Mouse (Mus musculus) R1 (cell line): ENCODE measurements around the gene Agap1.

Experiments
- DNase-seq: peaks from one replicate; pipeline ENCODE4 v3.0.0-alpha.2; 2018; ENCODE audit warnings: low read depth, low spot score

The Agap1 gene

DNA sequence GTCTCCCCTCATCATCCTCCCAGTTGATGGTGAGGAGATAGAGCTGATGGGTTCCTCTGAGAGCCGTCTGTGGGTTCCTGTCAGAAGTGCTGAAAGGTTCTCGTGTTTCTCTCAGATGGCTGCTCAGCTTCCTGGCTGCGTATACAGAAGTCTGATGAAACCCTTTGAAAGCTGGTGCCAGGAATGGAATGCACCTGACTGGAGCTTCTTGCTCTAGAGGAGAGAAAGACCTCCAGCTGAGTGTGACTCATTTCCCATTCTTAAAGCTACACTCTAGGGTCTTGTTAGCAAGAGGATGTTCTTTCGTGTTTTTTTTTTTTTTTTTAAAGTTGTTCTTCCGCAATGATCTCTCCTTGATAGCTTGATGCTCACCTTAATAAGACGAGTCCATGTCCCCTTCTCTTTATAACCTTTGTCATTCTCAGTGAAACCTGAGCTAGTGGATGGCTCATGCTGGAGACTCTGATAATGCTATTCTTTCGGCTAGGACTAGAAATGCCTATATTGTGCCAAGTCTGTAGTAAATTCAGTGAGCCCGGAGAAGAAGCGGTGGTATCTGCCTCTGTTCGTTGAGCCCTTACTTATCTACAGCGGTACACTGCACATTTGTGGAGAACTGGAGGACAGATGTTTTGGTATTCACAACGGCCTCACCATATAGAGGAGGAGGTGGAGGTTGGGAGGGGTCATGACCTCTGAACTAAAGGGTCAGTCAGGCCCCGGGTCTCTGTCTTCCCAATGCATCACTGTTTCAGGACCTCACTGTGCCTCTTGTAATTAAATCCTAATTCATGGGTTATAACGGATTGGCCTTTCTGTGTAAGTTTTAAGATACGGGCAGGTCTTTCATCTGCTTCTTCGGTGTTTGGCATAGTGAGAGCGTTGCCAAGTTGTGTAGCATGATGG, 2.8 kb downstream of the Agap1 start:
- DNase-seq, result peak; percentile 83

DNA sequence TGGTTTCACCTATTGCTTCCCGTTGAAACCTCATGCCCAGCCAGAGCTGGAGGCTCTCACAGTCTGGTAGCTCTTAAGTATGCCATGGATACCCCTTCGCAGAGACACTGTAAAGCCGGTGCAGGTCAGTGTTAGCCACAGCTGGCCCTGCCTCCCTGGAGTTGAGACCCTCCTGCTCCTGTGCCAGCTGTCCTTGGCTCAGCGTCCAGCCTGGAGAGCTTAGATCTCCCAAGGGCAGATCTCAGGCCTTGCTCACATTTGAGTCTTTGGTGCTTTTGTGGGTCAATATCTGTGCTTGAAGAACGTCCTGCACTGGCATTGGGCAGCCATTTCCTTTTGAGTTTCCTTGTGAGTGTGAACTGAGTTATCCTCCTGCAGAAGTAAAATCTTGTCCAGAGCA, 7.3 kb downstream of the Agap1 start:
- DNase-seq, result no peak

- DNase-seq, result no peak
These were observed 8.5 kb downstream of the Agap1 start for GRCm38 (mm10) chr1:89463138-89463537.

DNA sequence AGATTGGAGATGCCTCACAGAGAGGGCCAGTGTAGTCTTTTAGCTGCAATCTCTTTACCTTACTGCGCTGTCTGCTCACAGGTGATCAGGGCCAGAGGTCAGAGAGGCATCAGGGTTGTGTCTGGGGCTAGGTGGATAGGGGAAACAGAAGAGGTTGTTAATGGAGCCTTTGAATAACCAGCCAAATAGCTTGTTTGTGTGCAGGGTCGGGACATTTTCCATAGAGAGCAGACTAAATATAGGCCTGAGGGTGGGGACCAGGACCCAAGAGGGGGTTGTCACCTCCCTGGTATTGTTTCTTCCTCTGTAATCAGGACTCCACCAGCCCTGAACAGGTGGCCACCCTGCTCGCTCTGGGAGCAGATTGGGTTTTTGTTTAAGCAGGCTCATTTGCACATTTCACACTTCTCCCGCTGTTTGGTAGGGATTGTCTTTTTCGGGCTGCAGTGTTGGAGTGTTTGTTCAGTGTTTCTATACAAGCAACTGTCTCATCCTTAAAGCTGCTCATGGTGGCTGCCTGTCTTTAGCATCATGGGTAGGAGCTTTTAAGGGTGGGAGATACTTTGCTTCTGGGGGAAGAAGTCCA, 10.9 kb downstream of the Agap1 start:
- DNase-seq, result peak; percentile 63

GRCm38 (mm10) chr1:89467321-89468069, 12.9 kb downstream of the Agap1 start:
- no peak for DNase-seq

- no peak for DNase-seq
These were observed 13.5 kb downstream of the Agap1 start for GRCm38 (mm10) chr1:89468141-89468540.

- no peak for DNase-seq
These were observed 16.8 kb downstream of the Agap1 start for GRCm38 (mm10) chr1:89471430-89471829.

DNA sequence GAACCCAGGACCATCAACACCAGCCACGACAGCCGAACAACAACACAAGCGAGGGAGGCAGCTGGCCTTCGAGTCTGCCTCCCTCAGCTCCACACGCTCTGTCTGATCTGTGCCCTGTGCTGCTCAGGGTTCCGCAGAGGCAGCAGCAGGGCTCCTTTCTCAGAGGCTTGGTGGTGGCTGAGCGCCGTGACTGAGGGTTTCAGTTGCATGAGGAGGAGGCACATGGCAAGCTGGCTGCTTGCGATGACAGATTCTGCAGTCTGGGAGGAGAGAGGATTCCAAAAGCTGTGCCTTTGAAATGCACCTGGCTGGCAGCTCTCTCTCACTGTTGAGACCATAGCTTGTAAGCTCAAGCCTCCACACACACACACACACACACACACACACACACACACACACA, 17.3 kb downstream of the Agap1 start:
- DNase-seq, result no peak

GRCm38 (mm10) chr1:89473946-89474345, 19.3 kb downstream of the Agap1 start:
- DNase-seq, result no peak

DNA sequence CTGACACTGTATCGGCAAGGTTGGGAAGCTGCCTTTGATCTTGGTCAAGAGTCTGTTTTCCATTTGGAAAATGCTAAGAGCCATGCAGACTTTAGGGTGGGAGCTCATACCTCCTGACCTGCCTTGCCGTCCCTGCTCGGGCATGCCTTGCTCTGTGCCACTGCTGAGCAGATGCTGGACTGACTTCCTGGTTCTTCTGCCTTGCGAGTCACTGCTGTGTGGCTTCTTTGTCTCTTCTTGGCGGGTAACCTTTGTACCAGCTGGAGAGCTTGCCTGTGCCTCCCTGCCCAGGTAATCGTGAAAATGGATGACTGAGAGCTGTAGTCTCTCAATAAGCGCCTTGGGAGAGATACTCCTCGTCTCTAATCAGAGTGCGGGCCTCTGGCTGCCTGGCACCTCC, 20.2 kb downstream of the Agap1 start:
- no peak for DNase-seq

DNA sequence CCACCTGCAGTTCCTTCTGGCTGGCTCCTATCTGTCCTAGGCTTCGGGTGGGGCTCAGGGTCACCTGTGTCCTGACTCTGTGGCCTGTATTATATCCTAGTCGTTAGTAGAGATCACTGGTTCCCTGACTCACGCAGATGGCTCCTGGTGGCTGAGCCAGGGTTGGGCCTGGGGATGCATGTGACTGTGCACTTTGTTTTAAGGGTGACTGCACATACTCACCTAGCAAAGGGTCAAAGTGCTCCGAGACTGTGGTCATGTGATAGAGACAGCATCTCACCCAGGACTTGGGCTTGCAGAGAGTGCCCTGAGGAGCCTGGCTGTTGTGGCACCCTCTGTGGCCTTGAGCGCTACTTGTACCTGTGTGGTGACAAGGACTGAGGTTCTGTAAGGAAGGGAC, 22.4 kb downstream of the Agap1 start:
- DNase-seq, result no peak

DNA sequence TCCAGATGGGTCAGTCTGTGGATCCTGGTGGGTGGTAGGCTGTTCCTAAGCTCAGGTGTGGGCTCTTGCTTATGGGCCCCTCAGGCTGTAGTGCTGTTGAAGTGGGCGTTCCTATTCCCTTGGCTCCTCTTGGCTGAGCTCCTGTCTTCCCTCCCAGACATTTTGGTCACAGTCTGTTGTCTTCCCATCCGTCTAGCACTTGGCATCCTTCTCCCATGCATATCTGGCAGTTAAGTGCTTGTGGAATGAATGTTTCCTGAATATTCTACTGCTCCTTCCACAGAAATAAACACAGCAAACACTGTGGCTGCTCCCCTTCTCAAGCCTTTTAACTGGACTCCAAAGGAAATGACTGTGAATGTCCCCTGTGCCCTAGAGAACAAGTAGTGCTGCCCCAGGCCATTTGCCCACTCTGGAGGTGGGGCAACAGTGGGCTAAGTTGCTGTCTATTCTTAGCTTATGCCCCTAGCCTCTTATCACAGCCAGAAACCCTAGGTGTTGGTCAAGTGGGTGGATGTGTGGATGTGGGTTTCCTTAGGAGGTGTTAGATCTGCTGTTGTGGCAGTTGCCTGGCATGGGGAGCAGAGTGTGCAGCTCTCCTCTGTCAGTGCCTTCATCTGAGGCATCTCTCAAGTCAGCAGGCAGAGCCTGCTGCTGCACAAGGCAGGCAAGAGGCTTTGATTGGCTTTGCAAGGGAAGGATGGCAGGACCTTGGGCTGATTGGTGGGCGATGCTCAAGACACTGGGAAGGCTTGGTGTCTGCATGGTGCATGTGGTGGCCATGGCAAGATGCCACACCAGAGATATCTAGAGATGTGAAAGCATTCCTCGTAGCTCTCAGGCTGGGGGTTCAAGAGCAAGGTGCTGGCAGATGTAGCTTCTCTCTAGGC, 24.2 kb downstream of the Agap1 start:
- DNase-seq, result no peak

- DNase-seq, result no peak
These were observed 26.5 kb downstream of the Agap1 start for GRCm38 (mm10) chr1:89481154-89481553.

DNA sequence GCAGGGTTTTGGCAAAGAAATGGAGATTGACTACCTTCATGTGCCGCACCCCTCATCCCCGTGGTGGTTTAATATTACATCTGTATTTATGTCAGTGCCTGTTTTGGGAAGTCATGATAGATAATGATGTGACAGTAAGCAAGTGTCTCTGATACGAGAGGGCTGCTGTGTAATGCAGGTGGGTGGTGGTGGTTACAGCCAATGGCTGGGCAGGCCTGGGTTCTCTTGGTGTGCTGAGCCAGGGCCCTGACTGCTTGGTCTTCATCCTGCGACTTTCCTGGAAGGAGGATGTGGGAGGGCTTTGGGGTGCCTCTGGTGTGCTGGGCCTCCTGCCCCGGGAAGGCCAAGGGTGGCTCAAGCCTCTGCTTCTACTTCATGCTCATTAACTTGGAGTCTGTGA, 28.2 kb downstream of the Agap1 start:
- no peak for DNase-seq

- peak; percentile 49 for DNase-seq
These were observed 32.3 kb downstream of the Agap1 start for GRCm38 (mm10) chr1:89486891-89487290.

- DNase-seq, result peak; percentile 44
These were observed 34.7 kb downstream of the Agap1 start for GRCm38 (mm10) chr1:89489111-89489971.

GRCm38 (mm10) chr1:89493177-89493576, 38.6 kb downstream of the Agap1 start:
- DNase-seq, result no peak

DNA sequence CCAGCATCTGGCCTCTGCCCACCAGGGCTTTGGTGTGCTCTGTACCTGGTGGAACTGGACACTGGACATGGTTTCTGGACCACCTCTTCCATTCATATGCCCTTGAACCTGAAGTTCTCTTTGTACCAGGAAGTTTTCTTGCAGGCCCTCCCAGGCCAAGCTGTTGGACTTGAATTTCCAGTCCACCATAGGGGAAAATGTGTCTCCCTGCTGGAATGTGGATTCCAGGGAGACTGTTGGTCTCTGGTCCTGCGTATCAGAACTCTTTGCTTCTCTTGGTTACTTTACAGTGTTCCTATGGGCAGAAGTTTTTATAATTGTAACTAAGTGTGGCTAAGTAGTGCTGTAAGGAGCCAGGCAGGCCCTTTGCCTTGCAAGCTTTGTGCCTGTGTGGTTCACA, 40.2 kb downstream of the Agap1 start:
- DNase-seq, result no peak

DNA sequence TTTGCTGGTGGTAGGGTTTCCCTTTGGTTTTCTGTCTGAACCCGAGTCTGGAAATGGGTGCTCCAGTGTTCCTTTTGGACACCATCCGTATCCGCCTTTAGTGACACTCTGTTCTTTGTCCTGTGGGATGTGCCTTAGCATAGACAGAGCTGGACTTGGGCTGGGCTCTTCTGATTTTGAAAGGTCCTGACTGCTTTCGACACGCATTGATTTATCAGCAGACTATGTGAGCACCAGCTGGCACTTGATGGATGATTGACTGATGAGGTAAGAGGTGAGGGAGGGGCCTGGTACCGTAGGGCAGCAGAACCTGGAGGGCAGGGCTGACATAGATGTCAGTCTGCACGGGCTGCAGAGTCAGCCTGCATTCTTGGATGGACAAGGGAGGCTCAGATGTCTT, 41.6 kb downstream of the Agap1 start:
- no peak for DNase-seq

- no peak for DNase-seq
These were observed 46.3 kb downstream of the Agap1 start for GRCm38 (mm10) chr1:89500925-89501324.

- no peak for DNase-seq
These were observed 46.7 kb downstream of the Agap1 start for GRCm38 (mm10) chr1:89501346-89501745.
